Mouse (Mus musculus) B cell, adult (primary cell): Measurements from ENCODE around the gene Plcg1. TPM values are rescaled to one million over a fixed set of nuclear protein-coding genes. Genes with fewer than 3 reads are reported as not detected.

Source experiments
- total RNA-seq: library from RNA; stranded (reverse); gene quantifications from 4 replicates; pipeline ENCODE4 v1.2.4, GENCODE M21; 2023; ENCODE audit not compliant: inconsistent age

Gene Plcg1
- total RNA-seq: 39.0 to 48.1 TPM (median 41.3 TPM) in 4 replicates

DNA sequence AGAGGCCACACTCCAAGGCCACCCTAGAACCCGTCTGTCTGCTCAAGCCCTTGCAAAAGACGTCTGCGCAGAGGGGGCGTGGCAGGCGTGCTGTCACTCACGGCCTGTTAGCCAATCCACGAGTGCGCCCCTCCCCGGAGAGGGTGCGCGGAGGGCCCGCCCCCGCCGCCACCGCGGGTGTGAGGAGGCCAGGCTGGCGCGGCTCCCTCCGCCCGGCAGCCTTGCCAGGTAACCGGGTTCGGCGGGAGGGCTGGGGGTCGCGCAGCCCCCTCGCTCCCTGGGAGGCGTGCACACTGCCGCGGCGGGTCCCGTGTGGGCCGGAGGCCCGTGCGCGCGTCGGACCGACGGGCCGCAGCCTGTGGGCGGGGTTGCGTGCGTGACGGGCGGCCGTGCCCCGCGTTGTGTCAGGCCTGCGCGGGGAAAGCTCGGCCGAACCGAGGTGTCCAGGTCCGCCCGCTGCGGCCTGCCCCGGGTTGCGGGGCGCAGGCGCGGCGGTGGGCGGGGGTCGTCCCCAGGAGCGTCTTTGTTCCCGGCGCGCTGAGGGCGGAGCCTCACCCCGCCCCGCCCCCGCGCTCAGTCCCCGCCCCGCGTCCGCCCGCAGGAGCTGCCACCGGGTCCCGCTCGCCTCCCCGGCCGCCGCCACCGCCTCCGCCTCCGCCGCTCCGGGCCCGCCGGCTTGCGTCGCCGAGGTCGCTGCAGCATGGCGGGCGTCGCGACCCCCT, at the start of gene Plcg1:
TSS of gene Plcg1 (plus strand) at position 184 of the 722 bp plus-strand sequence.

Other genes starting within 250 kb of the Plcg1 start
- gene Top1, start 85.4 kb upstream of the Plcg1 start, total RNA-seq: 142 to 158 TPM (median 151 TPM) in 4 replicates
- gene Zhx3, start 141.7 kb downstream of the Plcg1 start, total RNA-seq: 4.8 to 6.4 TPM (median 5.8 TPM) in 4 replicates
- gene Lpin3, start 149.4 kb downstream of the Plcg1 start, total RNA-seq: not detected in 4 replicates
- 0.18 to 0.19 TPM in 2 of 4 replicates, not detected in the others for gene Emilin3, start 181.0 kb downstream of the Plcg1 start, total RNA-seq